Mouse (Mus musculus) c-Kit-negative CD71-positive TER-119-positive erythroid progenitor cells, embryonic 14.5 days (primary cell): ENCODE measurements around the gene Pagr1a.

Experiments
- DNase-seq: peaks from one replicate; pipeline ENCODE4 v3.0.0-alpha.2; 2013; ENCODE audit warnings: low read depth, low spot score

Pagr1a gene

GRCm38 (mm10) chr7:127003620-127004019 is 13.5 kb downstream of the Pagr1a start:
- DNase-seq = no peak

GRCm38 (mm10) chr7:126999568-126999967 is 17.6 kb downstream of the Pagr1a start:
- DNase-seq = no peak

DNA sequence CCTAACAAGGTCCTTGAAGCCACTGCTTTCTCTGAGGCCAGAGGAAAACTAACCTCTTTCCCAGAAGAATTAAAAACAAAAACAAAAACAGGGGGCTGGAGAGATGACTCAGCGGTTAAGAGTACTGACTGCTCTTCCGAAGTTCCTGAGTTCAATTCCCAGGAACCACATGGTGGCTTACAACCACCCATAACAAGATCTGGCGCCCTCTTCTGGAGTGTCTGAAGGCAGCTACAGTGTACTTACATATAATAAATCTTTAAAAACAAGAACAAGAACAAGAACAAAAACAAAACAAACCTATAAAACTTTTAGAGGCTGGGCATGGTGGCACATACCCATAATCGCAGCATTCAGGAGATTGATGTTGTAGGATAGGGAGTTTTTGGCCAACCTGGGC is 20.7 kb downstream of the Pagr1a start:
- DNase-seq = no peak

DNA sequence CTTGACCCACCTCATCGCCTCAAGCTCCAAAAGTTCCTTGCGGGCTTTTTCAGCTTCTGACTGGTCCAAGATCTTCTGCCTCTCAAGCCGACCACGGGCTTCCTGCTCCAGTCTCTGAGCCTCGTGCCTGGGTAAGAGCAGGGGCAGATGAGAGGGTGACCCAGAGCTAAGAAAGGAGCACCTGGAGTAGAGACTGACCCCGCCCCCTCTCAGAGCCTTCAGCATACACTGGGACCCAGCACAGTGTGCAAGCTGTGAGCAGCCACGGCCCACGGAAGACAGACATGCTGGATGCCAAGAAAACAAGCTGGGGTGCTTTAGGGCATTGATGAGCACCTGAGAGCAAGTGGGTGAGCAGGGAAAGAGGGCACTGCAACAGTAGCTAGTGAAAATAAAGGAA is 28.3 kb downstream of the Pagr1a start:
- DNase-seq = no peak

GRCm38 (mm10) chr7:126986319-126986718 is 30.8 kb downstream of the Pagr1a start:
- DNase-seq = no peak

DNA sequence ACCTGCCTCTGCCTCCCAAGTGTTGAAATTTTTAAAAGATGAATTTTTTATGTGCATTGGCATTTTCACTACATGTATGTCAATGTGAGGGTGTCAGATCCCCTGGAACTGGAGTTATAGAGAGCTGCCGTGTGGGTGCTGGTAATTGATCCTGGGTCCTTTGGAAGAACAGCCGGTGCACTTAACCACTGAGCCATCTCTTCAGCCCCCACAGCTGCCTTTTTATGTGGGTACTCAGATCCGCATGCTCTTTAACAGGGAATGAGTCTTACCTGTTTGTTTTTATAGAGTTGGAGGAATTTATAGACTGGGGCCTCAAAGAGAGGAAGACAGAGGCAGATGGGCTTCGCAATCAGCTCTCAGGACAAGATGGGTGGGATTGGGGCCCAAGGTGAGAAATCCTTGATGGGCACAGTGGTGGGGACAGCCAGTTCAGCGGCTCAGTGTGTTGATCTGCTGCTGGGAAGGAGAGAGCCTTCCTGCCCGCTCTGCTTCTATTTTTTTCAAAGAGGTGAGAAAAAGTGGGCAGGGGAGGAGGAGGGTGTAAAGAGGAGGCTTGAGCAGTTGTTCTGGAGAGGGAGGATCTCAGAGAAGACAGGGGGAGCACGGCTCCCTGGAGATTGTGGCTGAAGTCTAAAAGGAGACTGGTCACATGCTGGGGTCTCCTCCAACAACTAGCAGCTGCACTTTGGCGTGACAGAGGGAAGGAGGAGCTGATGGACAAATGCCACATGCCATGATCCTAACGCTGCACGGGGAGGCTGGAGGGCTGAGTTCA is 32.3 kb downstream of the Pagr1a start:
- no peak for DNase-seq

DNA sequence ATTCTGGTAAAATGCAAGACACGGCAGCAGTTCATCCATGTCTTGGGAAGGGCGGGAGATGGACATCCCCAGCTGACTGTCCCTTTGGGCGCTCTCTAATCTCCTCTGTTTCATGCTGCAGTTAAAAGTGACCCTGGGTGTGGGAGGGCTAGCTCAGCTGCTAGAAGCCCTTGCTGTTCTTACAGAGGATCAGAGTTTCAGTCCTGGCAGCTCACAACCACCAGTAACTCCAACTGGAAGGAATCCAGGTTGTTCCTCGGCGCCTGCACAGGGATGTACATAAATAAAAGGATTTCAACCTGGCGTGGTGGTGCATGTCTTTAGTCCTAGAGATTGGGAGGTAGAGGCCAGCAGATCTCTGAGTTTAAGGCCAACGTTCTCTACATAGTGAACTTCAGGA is 34.0 kb downstream of the Pagr1a start:
- DNase-seq = no peak

GRCm38 (mm10) chr7:126982054-126982453 is 35.1 kb downstream of the Pagr1a start:
- no peak for DNase-seq

- DNase-seq = no peak
Observed at GRCm38 (mm10) chr7:126981601-126982000, 35.6 kb downstream of the Pagr1a start.

DNA sequence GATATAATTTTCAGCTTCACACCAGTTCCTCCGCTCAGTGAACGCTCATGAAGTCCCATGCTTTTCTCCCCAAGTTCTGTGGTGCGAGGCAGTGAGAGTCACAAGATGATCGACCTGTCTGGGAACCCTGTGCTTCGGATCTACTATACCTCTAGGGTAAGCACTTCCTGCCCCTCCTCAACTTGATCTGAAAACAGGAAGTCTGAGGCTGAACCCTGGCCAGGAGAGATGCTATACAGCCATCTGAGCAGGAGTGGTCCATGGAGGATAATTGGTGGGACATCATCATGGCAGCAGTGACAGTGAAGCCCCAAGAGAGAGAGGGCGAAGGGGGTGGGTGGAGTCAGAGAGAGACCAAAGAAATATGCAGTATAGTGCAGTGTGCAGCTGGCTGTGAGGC is 38.3 kb downstream of the Pagr1a start:
- no peak for DNase-seq

- DNase-seq = peak; percentile 40
Observed at GRCm38 (mm10) chr7:126976878-126977459, 40.2 kb downstream of the Pagr1a start.

- DNase-seq = peak; percentile 94
Observed at GRCm38 (mm10) chr7:126975950-126976866, 40.9 kb downstream of the Pagr1a start, which contains the start of gene Cdiptos. Gene Cdiptos, minus strand, starts transcription at chr7:126976098.

DNA sequence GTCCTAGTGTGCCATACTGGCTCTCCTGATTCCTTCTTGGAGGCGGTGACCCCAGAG is 41.4 kb downstream of the Pagr1a start, which contains the start of gene Cdipt:
Cdipt (plus strand) TSS at position 22 of the 57 bp plus-strand sequence.
- no peak for DNase-seq

- no peak for DNase-seq
Observed at GRCm38 (mm10) chr7:126975493-126975892, 41.7 kb downstream of the Pagr1a start.

DNA sequence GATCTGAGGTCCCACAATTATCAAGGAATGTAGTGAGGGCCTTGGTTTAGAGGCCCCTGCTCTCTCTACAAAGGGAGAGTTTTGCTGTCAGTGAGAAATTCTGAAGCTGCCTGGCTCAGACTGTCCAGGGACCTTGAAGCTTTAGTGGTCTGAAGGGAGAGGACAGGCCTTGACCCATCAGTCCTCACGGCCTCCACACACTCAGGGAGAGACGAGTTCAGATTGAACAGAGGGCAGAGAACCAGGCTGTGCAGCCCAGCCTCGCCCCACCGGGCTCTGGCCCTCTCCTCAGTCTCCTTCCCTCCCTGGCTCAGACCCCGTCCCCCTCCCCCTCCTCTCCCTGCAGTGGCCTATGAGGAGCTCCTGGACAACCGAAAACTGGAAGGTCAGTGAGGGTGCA is 49.8 kb downstream of the Pagr1a start:
- DNase-seq = no peak

GRCm38 (mm10) chr7:126965568-126965967 is 51.6 kb downstream of the Pagr1a start:
- no peak for DNase-seq
